Comparison of ENCODE assay signal across 8 mouse cellular contexts in the genomic region with DNA sequence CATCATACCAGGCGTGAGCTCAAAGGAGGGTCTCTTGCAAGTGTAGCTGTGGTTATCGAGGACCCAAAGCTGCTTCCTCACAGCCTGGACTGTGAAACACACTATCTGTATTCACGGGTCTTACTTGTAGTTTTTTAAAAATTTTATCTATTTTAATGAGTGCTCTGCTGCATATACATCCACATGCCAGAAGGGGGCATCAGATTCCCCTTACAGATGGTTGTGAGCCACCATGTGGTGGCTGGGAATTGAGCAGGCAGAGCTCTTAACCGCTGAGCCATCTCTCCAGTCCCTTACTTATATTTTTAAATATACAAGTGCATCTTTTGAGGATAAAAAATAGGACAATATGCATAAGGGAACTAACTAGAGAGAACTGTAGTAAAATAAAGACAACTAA. TPM values are rescaled to one million over a fixed set of nuclear protein-coding genes. Genes with fewer than 3 reads are reported as not detected.
DNase-seq lines count a peak whose midpoint lies in the region; ATAC-seq and TF ChIP-seq lines count a peak whose summit lies in the region.

No protein-coding gene starts in this region.

- ATAC-seq in kidney, postnatal 0 days (replicated peaks; ENCODE audit: low FRiP score, low read depth) = no peak
- ATAC-seq in kidney, embryonic 15.5 days (replicated peaks; ENCODE audit: low FRiP score) = no peak
- peak; percentile 83 for ATAC-seq in CD4-positive, CD25-positive, alpha-beta regulatory T cell, adult 4 months
- no peak for ATAC-seq in embryonic facial prominence, embryonic 11.5 days (replicated peaks; ENCODE audit: insufficient number of reproducible peaks, low FRiP score, low TSS enrichment, low read depth)

- no peak overlapping the region for H3K4me3 ChIP-seq in kidney, postnatal 0 days (replicated peaks; ENCODE audit: low read depth, low read length)
- no peak overlapping the region for H3K4me3 ChIP-seq in kidney, embryonic 15.5 days (replicated peaks)
- no peak overlapping the region for H3K4me3 ChIP-seq in embryonic facial prominence, embryonic 11.5 days (ENCODE audit: low read depth, low read length)

- no peaks in the 10 kb centered on the region for H3K27me3 ChIP-seq in kidney, postnatal 0 days (ENCODE audit: insufficient read depth, low read length)
- H3K27me3 ChIP-seq in kidney, embryonic 15.5 days = no peaks in the 10 kb centered on the region
- no peaks in the 10 kb centered on the region for H3K27me3 ChIP-seq in embryonic facial prominence, embryonic 11.5 days (ENCODE audit: control insufficient read depth, insufficient read depth, low read length)

- H3K4me2 ChIP-seq in kidney, postnatal 0 days (ENCODE audit: low read length) = no peak overlapping the region
- no peak overlapping the region for H3K4me2 ChIP-seq in kidney, embryonic 15.5 days
- H3K4me2 ChIP-seq in embryonic facial prominence, embryonic 11.5 days (ENCODE audit: low read depth, low read length) = no peak overlapping the region

- H3K9ac ChIP-seq in kidney, postnatal 0 days (ENCODE audit: low read depth, low read length) = no peak overlapping the region
- H3K9ac ChIP-seq in kidney, embryonic 15.5 days = no peak overlapping the region
- no peak overlapping the region for H3K9ac ChIP-seq in embryonic facial prominence, embryonic 11.5 days (replicated peaks; ENCODE audit: low read length)

- 71% methylated on average over 4 of the region's 4 CpGs for WGBS in kidney, postnatal 0 days
- WGBS in kidney, embryonic 15.5 days = 71% methylated on average over 4 of the region's 4 CpGs
- 72% methylated on average over 4 of the region's 4 CpGs for WGBS in embryonic facial prominence, embryonic 11.5 days

- no peaks in the 10 kb centered on the region for H3K4me1 ChIP-seq in kidney, postnatal 0 days (replicated peaks; ENCODE audit: insufficient read depth, low read length)
- H3K4me1 ChIP-seq in kidney, embryonic 15.5 days = 0 out of 2 replicates have a peak, but pooled peaks cover 5% of the 10 kb centered on the region
- no peaks in the 10 kb centered on the region for H3K4me1 ChIP-seq in embryonic facial prominence, embryonic 11.5 days (ENCODE audit: control insufficient read depth, insufficient read depth, low read length)

- peak; percentile 92 for TF ChIP-seq CTCF in kidney, postnatal 0 days (IDR thresholded peaks at IDR 0.05; ENCODE audit: low read depth)

- DNase-seq in kidney, postnatal 0 days (ENCODE audit: low spot score) = peak; percentile 74
- peak; percentile 72 for DNase-seq in NIH3T3 (ENCODE audit: low read depth)
- peak; percentile 65 for DNase-seq in embryonic facial prominence, embryonic 11.5 days (ENCODE audit: low spot score)
- DNase-seq in lung, postnatal 36 days = peak; percentile 63
- DNase-seq in frontal cortex, postnatal 10 days (ENCODE audit: low spot score in 2 of 2) = no peak
- no peak for DNase-seq in layer of hippocampus, adult 9-10 months (ENCODE audit: low spot score)

- H3K36me3 ChIP-seq in kidney, postnatal 0 days (ENCODE audit: insufficient read depth, low read length) = peaks cover 38% of the 10 kb centered on the region
- peaks cover 95% of the 10 kb centered on the region for H3K36me3 ChIP-seq in kidney, embryonic 15.5 days
- H3K36me3 ChIP-seq in embryonic facial prominence, embryonic 11.5 days (replicated peaks; ENCODE audit: control insufficient read depth, insufficient read depth, low read depth, low read length) = no peaks in the 10 kb centered on the region; the same call in 1 of the 2 replicates

- H3K27ac ChIP-seq in kidney, postnatal 0 days = no peak overlapping the region
- no peak overlapping the region for H3K27ac ChIP-seq in kidney, embryonic 15.5 days
- no peak overlapping the region for H3K27ac ChIP-seq in embryonic facial prominence, embryonic 11.5 days (replicated peaks; ENCODE audit: low read depth, low read length)

- H3K9me3 ChIP-seq in kidney, postnatal 0 days (replicated peaks; ENCODE audit: low read length) = no peaks in the 10 kb centered on the region
- H3K9me3 ChIP-seq in kidney, embryonic 15.5 days (replicated peaks) = no peaks in the 10 kb centered on the region
- H3K9me3 ChIP-seq in embryonic facial prominence, embryonic 11.5 days (replicated peaks; ENCODE audit: control insufficient read depth, low read length) = no peaks in the 10 kb centered on the region

RNA-seq across cellular contexts. Expression of gene Stk38, which starts 20.1 kb away (rescaled TPM):
- polyA plus RNA-seq in kidney, postnatal 0 days (2015; fragmentation: Nextera tagmentation; extraction: Ambion mirVana) = 58.8 and 66.9 TPM in 2 replicates
- 98.5 and 105 TPM in 2 replicates for polyA plus RNA-seq in kidney, embryonic 15.5 days (2015; fragmentation: Nextera tagmentation; extraction: Ambion mirVana)
- polyA plus RNA-seq in CD4-positive, CD25-positive, alpha-beta regulatory T cell, adult 4 months (2017; shearing (Covaris generic)) = 100 to 1,000 TPM; 223 to 306 TPM
- 121 and 127 TPM in 2 replicates for polyA plus RNA-seq in embryonic facial prominence, embryonic 11.5 days (2014; fragmentation: Nextera tagmentation; extraction: Ambion mirVana)

RNA-seq across cellular contexts. Expression of gene Kctd20, which starts 36.0 kb away (rescaled TPM):
- 54.5 and 58.8 TPM in 2 replicates for polyA plus RNA-seq in kidney, postnatal 0 days (2015; fragmentation: Nextera tagmentation; extraction: Ambion mirVana)
- polyA plus RNA-seq in kidney, embryonic 15.5 days (2015; fragmentation: Nextera tagmentation; extraction: Ambion mirVana) = 88.8 and 91.5 TPM in 2 replicates
- polyA plus RNA-seq in CD4-positive, CD25-positive, alpha-beta regulatory T cell, adult 4 months (2017; shearing (Covaris generic)) = 10 to 100 TPM; 33.3 to 62.9 TPM
- polyA plus RNA-seq in embryonic facial prominence, embryonic 11.5 days (2014; fragmentation: Nextera tagmentation; extraction: Ambion mirVana) = 109 and 110 TPM in 2 replicates

RNA-seq across cellular contexts. Expression of gene Pxt1, which starts 44.1 kb away (rescaled TPM):
- polyA plus RNA-seq in kidney, postnatal 0 days (2015; fragmentation: Nextera tagmentation; extraction: Ambion mirVana) = not detected in 2 replicates
- polyA plus RNA-seq in kidney, embryonic 15.5 days (2015; fragmentation: Nextera tagmentation; extraction: Ambion mirVana) = 0.21 TPM in 1 of 2 replicates, not detected in the other
- not detected for polyA plus RNA-seq in CD4-positive, CD25-positive, alpha-beta regulatory T cell, adult 4 months (2017; shearing (Covaris generic))
- not detected in 2 replicates for polyA plus RNA-seq in embryonic facial prominence, embryonic 11.5 days (2014; fragmentation: Nextera tagmentation; extraction: Ambion mirVana)

RNA-seq across cellular contexts. Expression of gene Srsf3, which starts 44.7 kb away (rescaled TPM):
- 456 and 496 TPM in 2 replicates for polyA plus RNA-seq in kidney, postnatal 0 days (2015; fragmentation: Nextera tagmentation; extraction: Ambion mirVana)
- polyA plus RNA-seq in kidney, embryonic 15.5 days (2015; fragmentation: Nextera tagmentation; extraction: Ambion mirVana) = 605 and 671 TPM in 2 replicates
- 100 to 1,000 TPM; 232 to 397 TPM for polyA plus RNA-seq in CD4-positive, CD25-positive, alpha-beta regulatory T cell, adult 4 months (2017; shearing (Covaris generic))
- polyA plus RNA-seq in embryonic facial prominence, embryonic 11.5 days (2014; fragmentation: Nextera tagmentation; extraction: Ambion mirVana) = 937 and 1,031 TPM in 2 replicates

Comparison
In these comparisons a context has a peak if more than half of its experiments do, and no peak if none do; other contexts are left out.
1. DNase-seq: peak in kidney, postnatal 0 days (single experiment), NIH3T3 (single experiment), embryonic facial prominence, embryonic 11.5 days (single experiment) and lung, postnatal 36 days (single experiment); none in frontal cortex, postnatal 10 days (0 of 2) and layer of hippocampus, adult 9-10 months (single experiment).